Mouse (Mus musculus) adrenal gland, adult 18-20 months (tissue): ENCODE data around the gene Pgls. TPM values are rescaled to one million over a fixed set of nuclear protein-coding genes. Genes with fewer than 3 reads are reported as not detected.
A peak's percentile ranks its signal among the peaks of the same experiment; 100 is the strongest.

ENCODE experiments used
- DNase-seq, 2 experiments: peaks; one replicate each; pipeline ENCODE4 v3.0.0; 2021 to 2022; ENCODE audit warnings: low spot score in 2 of 2
- microRNA-seq, 2 experiments: library from miRNA; unstranded; fragments of <30 nt; microRNA quantifications; one replicate each; pipeline ENCODE4 v1.2.0; 2021; ENCODE audit warnings: borderline number of aligned reads in 2 of 2
- total RNA-seq, 2 experiments: library from RNA; stranded (reverse); gene quantifications; 1 replicate in 1 of 2; 2 replicates in 1 of 2; pipeline ENCODE4 v1.2.3; 2021

Gene Pgls
- total RNA-seq, 2 experiments from 2014 or later, result 122 to 137 TPM

GRCm38 (mm10) chr8:71633981-71634667 is 42.1 kb downstream of the Pgls start:
- peak; percentile 63 for DNase-seq

GRCm38 (mm10) chr8:71637149-71638095 is 45.4 kb downstream of the Pgls start:
- DNase-seq, result no peak

GRCm38 (mm10) chr8:71638321-71638720 is 46.3 kb downstream of the Pgls start:
- DNase-seq, result no peak

GRCm38 (mm10) chr8:71639318-71639717 is 47.3 kb downstream of the Pgls start:
- no peak for DNase-seq

- no peak for DNase-seq
Observed at GRCm38 (mm10) chr8:71645510-71645909, 53.5 kb downstream of the Pgls start.

Small RNAs within 50 kb of the gene (microRNA-seq; reads per million reads assigned to microRNA genes)
- gene Mir6769b, result 0 to 0.47 reads per million in 2 experiments

Other genes with a start within 250 kb of the Pgls start
- 100 to 1,000 TPM; 203 to 204 TPM for gene Use1, start 225.3 kb upstream of the Pgls start, total RNA-seq
- 10 to 100 TPM; 14.4 to 18.6 TPM for gene Ocel1, start 220.9 kb upstream of the Pgls start, total RNA-seq
- gene Nr2f6, start 210.2 kb upstream of the Pgls start, total RNA-seq, result 10 to 100 TPM; 63.9 to 76.0 TPM
- gene Ushbp1, start 196.4 kb upstream of the Pgls start, total RNA-seq, result 10 to 100 TPM; 14.0 to 16.5 TPM
- 100 to 1,000 TPM in 1 of 2 experiments, 10 to 100 TPM in 1; 97.9 to 107 TPM for gene Babam1, start 195.3 kb upstream of the Pgls start, total RNA-seq
- under 1 TPM; 0.33 to 0.48 TPM for gene Ankle1, start 186.2 kb upstream of the Pgls start, total RNA-seq
- 10 to 100 TPM; 43.5 to 72.2 TPM for gene Abhd8, start 128.5 kb upstream of the Pgls start, total RNA-seq
- gene Mrpl34, start 127.2 kb upstream of the Pgls start, total RNA-seq, result 100 to 1,000 TPM; 103 to 130 TPM
- 10 to 100 TPM; 63.8 to 67.8 TPM for gene Dda1, start 123.0 kb upstream of the Pgls start, total RNA-seq
- gene Ano8, start 106.2 kb upstream of the Pgls start, total RNA-seq, result 10 to 100 TPM; 13.6 to 13.9 TPM
- 10 to 100 TPM; 19.0 to 22.8 TPM for gene Gtpbp3, start 104.1 kb upstream of the Pgls start, total RNA-seq
- gene Plvap, start 80.4 kb upstream of the Pgls start, total RNA-seq, result 100 to 1,000 TPM; 139 to 206 TPM
- not detected for gene Ccdc194, start 66.5 kb upstream of the Pgls start, total RNA-seq
- gene Bst2, start 54.7 kb upstream of the Pgls start, total RNA-seq, result 10 to 100 TPM; 64.5 to 77.9 TPM
- 10 to 100 TPM; 64.6 to 72.0 TPM for gene Mvb12a, start 49.3 kb upstream of the Pgls start, total RNA-seq
- 1 to 10 TPM; 3.6 to 7.4 TPM for gene Tmem221, start 33.3 kb upstream of the Pgls start, total RNA-seq
- gene Nxnl1, start 25.6 kb upstream of the Pgls start, total RNA-seq, result 1 to 10 TPM in 1 of 2 experiments, under 1 TPM in 1; 0.64 to 1.0 TPM
- gene Slc27a1, start 23.3 kb upstream of the Pgls start, total RNA-seq, result 100 to 1,000 TPM; 141 to 234 TPM
- gene Fam129c, start 5.5 kb downstream of the Pgls start, total RNA-seq, result 1 to 10 TPM; 2.9 to 3.5 TPM
- gene Colgalt1, start 18.8 kb downstream of the Pgls start, total RNA-seq, result 10 to 100 TPM; 48.4 to 61.1 TPM
- gene Unc13a, start 79.6 kb downstream of the Pgls start, total RNA-seq, result 1 to 10 TPM; 5.9 to 7.9 TPM
- 10 to 100 TPM; 11.6 to 17.3 TPM for gene Jak3, start 84.1 kb downstream of the Pgls start, total RNA-seq
- 1 to 10 TPM; 4.3 to 5.6 TPM for gene Insl3, start 97.0 kb downstream of the Pgls start, total RNA-seq
- 1 to 10 TPM; 3.5 to 4.3 TPM for gene B3gnt3, start 109.6 kb downstream of the Pgls start, total RNA-seq
- 1 to 10 TPM; 1.9 to 2.3 TPM for gene Fcho1, start 133.5 kb downstream of the Pgls start, total RNA-seq